Mouse (Mus musculus): ENCODE results near the gene Gm8857. TPM values are rescaled to one million over a fixed set of nuclear protein-coding genes. Genes with fewer than 3 reads are reported as not detected.
"Not testable (repeated sequence)": the region's sequence is repeated elsewhere in the genome, so short reads cannot be mapped to it uniquely, and the experiment has no call there.

Gene Gm8857
- total RNA-seq (2014; rRNA removed) (not detected in 2 replicates), polyA plus RNA-seq (2012; rRNA removed) (not detected in 2 replicates)

- not testable (repeated sequence) for H3K79me2 ChIP-seq (ENCODE audit: control insufficient read depth, insufficient read depth, low read length); H3K27me3 ChIP-seq (ENCODE audit: control insufficient read depth, insufficient read depth, low read length); H3K4me1 ChIP-seq (ENCODE audit: control insufficient read depth, insufficient read depth, low read length); DNase-seq (ENCODE audit: extremely low read depth, low read depth, low spot score); H3K4me3 ChIP-seq (ENCODE audit: insufficient read depth, low read depth, low read length); H3K9ac ChIP-seq (ENCODE audit: low read depth, low read length); H3K36me3 ChIP-seq (ENCODE audit: control insufficient read depth, insufficient read depth, low read length); H3K27ac ChIP-seq (replicated peaks; ENCODE audit: insufficient read depth, low read depth, low read length)
- WGBS = 57% methylated on average over 3 of the region's 3 CpGs
Observed at GRCm38 (mm10) chr5:10947505-10947904, at the start of gene Gm8857, which contains the start of gene Gm8871. Gm8857 (plus strand) TSS chr5:10947807. Gm8871 (plus strand) TSS chr5:10947805.

- H3K79me2 ChIP-seq (ENCODE audit: control insufficient read depth, insufficient read depth, low read length); H3K27me3 ChIP-seq (ENCODE audit: control insufficient read depth, insufficient read depth, low read length); H3K9ac ChIP-seq (ENCODE audit: low read depth, low read length); H3K4me3 ChIP-seq (ENCODE audit: insufficient read depth, low read depth, low read length); DNase-seq (ENCODE audit: extremely low read depth, low read depth, low spot score); H3K27ac ChIP-seq (replicated peaks; ENCODE audit: insufficient read depth, low read depth, low read length); H3K36me3 ChIP-seq (ENCODE audit: control insufficient read depth, insufficient read depth, low read length); H3K4me1 ChIP-seq (ENCODE audit: control insufficient read depth, insufficient read depth, low read length): not testable (repeated sequence)
- 73% methylated on average over 2 of the region's 2 CpGs for WGBS
Observed at GRCm38 (mm10) chr5:10953512-10953911, 5.9 kb downstream of the Gm8857 start.

- not testable (repeated sequence) for H3K27me3 ChIP-seq (ENCODE audit: control insufficient read depth, insufficient read depth, low read length); H3K9ac ChIP-seq (ENCODE audit: low read depth, low read length); H3K79me2 ChIP-seq (ENCODE audit: control insufficient read depth, insufficient read depth, low read length); H3K27ac ChIP-seq (replicated peaks; ENCODE audit: insufficient read depth, low read depth, low read length); H3K36me3 ChIP-seq (ENCODE audit: control insufficient read depth, insufficient read depth, low read length); H3K4me3 ChIP-seq (ENCODE audit: insufficient read depth, low read depth, low read length); H3K4me1 ChIP-seq (ENCODE audit: control insufficient read depth, insufficient read depth, low read length); DNase-seq (ENCODE audit: extremely low read depth, low read depth, low spot score)
- whole genome bisulfite sequencing = 75% methylated on average over 6 of the region's 8 CpGs
Observed at GRCm38 (mm10) chr5:10958057-10958456, 10.4 kb downstream of the Gm8857 start.

Other genes with a start within 250 kb of the Gm8857 start
- gene Gm8871, start within 50 bp of the Gm8857 start, total RNA-seq (2014; rRNA removed) = not detected in 2 replicates
- gene Gm8871, start within 50 bp of the Gm8857 start, polyA plus RNA-seq (2012; rRNA removed) = not detected in 2 replicates
- gene Gm8879, start 179.8 kb downstream of the Gm8857 start, total RNA-seq (2014; rRNA removed) = not detected in 2 replicates
- not detected in 2 replicates for gene Gm8879, start 179.8 kb downstream of the Gm8857 start, polyA plus RNA-seq (2012; rRNA removed)
- not detected in 2 replicates for gene Gm5861, start 235.3 kb downstream of the Gm8857 start, total RNA-seq (2014; rRNA removed)
- not detected in 2 replicates for gene Gm5861, start 235.3 kb downstream of the Gm8857 start, polyA plus RNA-seq (2012; rRNA removed)